ENCODE assay signal across 16 mouse cellular contexts in the genomic region with DNA sequence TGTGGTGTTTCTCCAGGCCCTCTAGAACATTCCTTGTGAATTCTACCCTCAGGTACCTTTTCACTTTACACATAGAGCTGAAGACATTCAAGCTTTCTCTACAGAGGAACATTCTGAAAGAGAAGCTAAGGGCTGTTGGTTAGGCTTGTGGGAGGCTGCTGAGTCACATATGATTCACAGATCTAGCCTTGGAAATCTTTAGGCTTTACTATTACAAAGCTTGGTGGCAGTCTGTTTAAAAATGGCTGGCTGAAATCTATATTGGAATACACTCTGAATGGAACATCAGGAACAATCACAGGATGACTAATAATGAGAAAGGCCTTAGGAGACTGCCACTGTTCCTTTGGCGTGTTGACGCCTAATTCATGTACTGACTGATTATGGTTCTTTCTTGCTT.
A peak's percentile ranks its signal among the peaks of the same experiment; 100 is the strongest.
DNase-seq lines count a peak whose midpoint lies in the region; ATAC-seq and TF ChIP-seq lines count a peak whose summit lies in the region.
"Had no signal": no experiment of that assay in that cellular context is flagged by ENCODE, and none has a peak within 500 bp of the region (broad histone marks: within the 10 kb centered on the region; RNA-seq: fewer than 3 reads in every experiment).

No protein-coding gene starts in this region.

- no peak overlapping the region for H3K4me3 ChIP-seq in gastrocnemius, adult 2 months
- H3K4me3 ChIP-seq in olfactory bulb, adult 2 months (ENCODE audit: insufficient read depth, low read depth, low read length), result no peak overlapping the region
- H3K4me3 ChIP-seq: embryonic facial prominence, embryonic 12.5 days; heart, embryonic 12.5 days had no signal

- no peak for TF ChIP-seq CTCF in gastrocnemius, adult 2 months (IDR thresholded peaks at IDR 0.05)
- TF ChIP-seq CTCF in olfactory bulb, adult 2 months (IDR thresholded peaks at IDR 0.05; ENCODE audit: insufficient read depth, low read depth, low read length), result no peak

- no peak for DNase-seq in gastrocnemius, adult 2 months
- DNase-seq in gastrocnemius, postnatal 14 days, result no peak
- peak; percentile 70 for DNase-seq in right cerebral cortex, adult 18-20 months
- no peak for DNase-seq in right cerebral cortex, postnatal 14 days
- peak; percentile 90 for DNase-seq in brain, adult 2 months (ENCODE audit: low read depth, low spot score)
- no peak for DNase-seq in heart, postnatal 36 days
- DNase-seq: adrenal gland, postnatal 25 days; cerebellum, adult 9-10 months; kidney, adult 9 months; lung, adult 2 months; lung, postnatal 36 days; thymus, adult 18-20 months had no signal

- H3K27ac ChIP-seq in gastrocnemius, adult 2 months, result peak overlapping the region; percentile 35; the same call in 1 of the 2 replicates
- H3K27ac ChIP-seq in olfactory bulb, adult 2 months (ENCODE audit: insufficient read depth, low read depth, low read length), result 0 out of 2 replicates have a peak overlapping the region, but pooled peaks have one; percentile 69
- H3K27ac ChIP-seq: embryonic facial prominence, embryonic 12.5 days had no signal

- ATAC-seq in inflammation-experienced regulatory T-cells, adult 6 months, result no peak

- intact Hi-C loops in gastrocnemius, adult 2 months (cut with DNase I), result no loop called here
- intact Hi-C loops in gastrocnemius, postnatal 14 days (cut with DNase I; ENCODE audit: low total_unique reads), result no loop called here
- intact Hi-C loops in heart, postnatal 36 days (cut with DNase I), result no loop called here

- H3K4me1 ChIP-seq in olfactory bulb, adult 2 months (ENCODE audit: control insufficient read depth, insufficient read depth, low read length), result peaks cover 17% of the 10 kb centered on the region

- 49% methylated on average over 2 of the region's 2 CpGs for WGBS in olfactory bulb, adult 2 months

- no peak for TF ChIP-seq POLR2A in olfactory bulb, adult 2 months (IDR thresholded peaks at IDR 0.05; ENCODE audit: insufficient read depth, low read depth, low read length)

Comparison
In these comparisons a context has a peak if more than half of its experiments do, and no peak if none do; other contexts are left out.
1. DNase-seq: peak in right cerebral cortex, adult 18-20 months (single experiment) and brain, adult 2 months (single experiment); none in gastrocnemius, adult 2 months (single experiment), gastrocnemius, postnatal 14 days (single experiment), right cerebral cortex, postnatal 14 days (single experiment) and heart, postnatal 36 days (0 of 2).